Mouse (Mus musculus): ENCODE measurements around the gene Rgp1. TPM values are rescaled to one million over a fixed set of nuclear protein-coding genes. Genes with fewer than 3 reads are reported as not detected.
A peak's percentile ranks its signal among the peaks of the same experiment; 100 is the strongest.

The Rgp1 gene
- polyA plus RNA-seq, 1 experiment, result 41.2 TPM

GRCm38 (mm10) chr4:43604751-43605685 lies 26.5 kb downstream of the Rgp1 start:
- H3K4me3 ChIP-seq (ENCODE audit: insufficient read depth, low read depth, low read length), result no peak overlapping the region
- H3K27me3 ChIP-seq (replicated peaks; ENCODE audit: control insufficient read depth, insufficient read depth, low read length), result no peaks in the 10 kb centered on the region
- no peaks in the 10 kb centered on the region for H3K4me1 ChIP-seq (ENCODE audit: control insufficient read depth, insufficient read depth, low read length)
- no peaks in the 10 kb centered on the region for H3K36me3 ChIP-seq (ENCODE audit: control insufficient read depth, insufficient read depth, low read length)
- WGBS, result 67% methylated on average over 9 of the region's 9 CpGs
- no peak for TF ChIP-seq CTCF (conservative IDR thresholded peaks at IDR 0.05; ENCODE audit: insufficient read depth, insufficient read length, low read depth, low read length)
- TF ChIP-seq POLR2A (IDR thresholded peaks at IDR 0.05; ENCODE audit: low read depth, low read length), result no peak
- H3K27ac ChIP-seq (ENCODE audit: insufficient read depth, low read depth, low read length), result no peak overlapping the region
- no peak for DNase-seq

DNA sequence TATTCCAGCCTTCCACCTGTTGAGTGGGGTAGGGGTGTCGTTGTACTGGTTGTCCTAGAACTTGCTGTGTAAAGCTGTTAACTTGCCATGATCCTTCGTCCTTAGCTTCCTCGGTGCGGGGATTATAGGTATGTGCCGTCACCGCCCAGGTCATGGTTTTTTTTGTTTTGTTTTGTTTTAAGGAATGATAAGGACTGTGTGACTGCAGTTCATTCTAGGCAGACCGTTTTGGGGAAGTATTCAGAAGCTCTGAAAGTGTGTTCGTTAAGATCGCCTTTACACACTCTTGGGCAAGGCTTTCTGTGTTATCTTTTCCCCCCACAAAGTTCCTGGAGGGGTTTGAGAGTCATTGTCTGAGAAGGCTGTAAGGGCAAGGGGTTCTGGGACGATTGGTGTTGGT lies 34.0 kb downstream of the Rgp1 start:
- TF ChIP-seq POLR2A (IDR thresholded peaks at IDR 0.05; ENCODE audit: low read depth, low read length), result no peak
- DNase-seq, result no peak
- Histone ChIP-seq H3K36me3 (ENCODE audit: control insufficient read depth, insufficient read depth, low read length) (no peaks in the 10 kb centered on the region), H3K27me3 (replicated peaks; ENCODE audit: control insufficient read depth, insufficient read depth, low read length) (no peaks in the 10 kb centered on the region), H3K27ac (ENCODE audit: insufficient read depth, low read depth, low read length) (no peak overlapping the region), H3K4me1 (ENCODE audit: control insufficient read depth, insufficient read depth, low read length) (no peaks in the 10 kb centered on the region), H3K4me3 (ENCODE audit: insufficient read depth, low read depth, low read length) (no peak overlapping the region)
- WGBS, result 69% methylated on average over 10 of the region's 10 CpGs

DNA sequence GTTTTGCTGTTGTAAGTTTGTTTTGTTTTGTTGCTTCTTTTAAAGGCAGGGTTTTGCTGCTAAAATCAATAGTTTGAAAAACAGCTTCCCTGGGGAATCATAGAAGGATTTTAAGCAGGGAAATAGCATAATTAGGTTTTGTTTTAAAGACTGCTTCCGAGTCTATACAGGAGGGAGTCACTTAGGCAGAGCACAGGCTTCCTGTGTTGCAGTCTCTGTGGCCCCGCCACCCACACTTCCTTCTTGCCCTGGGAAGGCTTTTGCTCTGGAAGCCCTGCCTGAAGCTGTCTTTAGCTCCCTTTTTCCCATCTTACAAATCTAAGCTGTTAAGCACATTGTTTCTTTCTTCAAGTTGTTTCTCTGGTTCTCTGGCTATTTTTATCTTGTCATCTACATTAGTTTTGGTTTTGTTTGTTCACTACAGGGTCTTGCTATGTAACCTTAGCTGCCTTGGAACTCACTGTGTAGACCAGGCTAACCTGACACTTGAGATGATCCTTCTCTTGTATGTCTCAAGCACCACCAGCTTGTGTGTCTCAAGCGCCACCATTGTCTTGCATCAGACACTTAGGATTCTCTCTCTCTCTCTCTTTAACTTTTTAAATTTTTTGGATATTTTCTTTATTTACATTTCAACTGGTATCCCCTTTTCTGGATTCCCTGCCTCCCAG lies 34.7 kb downstream of the Rgp1 start:
- no peaks in the 10 kb centered on the region for H3K27me3 ChIP-seq (replicated peaks; ENCODE audit: control insufficient read depth, insufficient read depth, low read length)
- H3K4me1 ChIP-seq (ENCODE audit: control insufficient read depth, insufficient read depth, low read length), result no peaks in the 10 kb centered on the region
- no peaks in the 10 kb centered on the region for H3K36me3 ChIP-seq (ENCODE audit: control insufficient read depth, insufficient read depth, low read length)
- H3K27ac ChIP-seq (ENCODE audit: insufficient read depth, low read depth, low read length), result no peak overlapping the region
- WGBS, result 54% methylated on average over 3 of the region's 3 CpGs
- TF ChIP-seq POLR2A (IDR thresholded peaks at IDR 0.05; ENCODE audit: low read depth, low read length), result no peak
- no peak for TF ChIP-seq CTCF (conservative IDR thresholded peaks at IDR 0.05; ENCODE audit: insufficient read depth, insufficient read length, low read depth, low read length)
- DNase-seq, result peak; percentile 19
- no peak overlapping the region for H3K4me3 ChIP-seq (ENCODE audit: insufficient read depth, low read depth, low read length)

- Histone ChIP-seq H3K27me3 (replicated peaks; ENCODE audit: control insufficient read depth, insufficient read depth, low read length) (no peaks in the 10 kb centered on the region), H3K36me3 (ENCODE audit: control insufficient read depth, insufficient read depth, low read length) (no peaks in the 10 kb centered on the region), H3K4me3 (ENCODE audit: insufficient read depth, low read depth, low read length) (no peak overlapping the region), H3K27ac (ENCODE audit: insufficient read depth, low read depth, low read length) (no peak overlapping the region), H3K4me1 (ENCODE audit: control insufficient read depth, insufficient read depth, low read length) (no peaks in the 10 kb centered on the region)
- WGBS, result 81% methylated on average over 4 of the region's 4 CpGs
- no peak for DNase-seq
- TF ChIP-seq CTCF (conservative IDR thresholded peaks at IDR 0.05; ENCODE audit: insufficient read depth, insufficient read length, low read depth, low read length), result no peak
- no peak for TF ChIP-seq POLR2A (IDR thresholded peaks at IDR 0.05; ENCODE audit: low read depth, low read length)
Measured at GRCm38 (mm10) chr4:43620146-43620778, 41.7 kb downstream of the Rgp1 start.

DNA sequence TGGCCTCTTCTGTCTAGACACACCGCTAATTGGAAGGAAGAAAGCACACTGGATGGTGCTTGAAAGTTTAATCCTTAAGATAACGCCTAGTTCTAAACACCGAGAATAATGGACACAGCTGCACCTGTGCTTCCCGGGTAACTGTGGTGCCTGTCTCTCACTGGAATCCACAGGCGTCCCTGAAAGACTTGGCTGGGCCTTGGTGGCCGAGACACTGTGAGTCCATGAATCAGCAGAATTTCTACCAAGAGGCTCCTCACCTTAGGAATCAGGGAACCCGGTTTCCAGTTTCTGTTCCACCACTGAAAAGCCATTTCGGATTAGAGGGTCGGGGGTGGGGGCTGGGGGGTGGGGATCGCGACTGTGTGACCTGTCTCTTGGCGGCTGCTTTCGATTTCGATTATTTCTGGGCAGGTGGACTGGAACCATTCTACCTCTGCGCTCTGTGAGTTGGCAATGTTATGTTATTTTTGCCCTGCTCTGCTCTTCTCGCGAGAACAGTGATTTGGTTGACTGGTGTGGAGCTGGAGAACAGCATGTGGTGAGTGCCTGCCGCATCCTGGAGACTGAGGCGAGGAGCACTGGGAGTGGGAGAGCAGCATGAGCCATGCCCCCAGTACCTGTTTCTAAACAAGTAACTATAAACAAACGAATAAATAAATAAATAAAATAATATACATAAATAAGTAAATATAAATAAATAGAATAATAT lies 50.7 kb downstream of the Rgp1 start:
- 44% methylated on average over 20 of the region's 20 CpGs for WGBS
- Histone ChIP-seq H3K4me1 (ENCODE audit: control insufficient read depth, insufficient read depth, low read length) (no peaks in the 10 kb centered on the region; the same call in 1 of the 2 replicates), H3K27ac (ENCODE audit: insufficient read depth, low read depth, low read length) (no peak overlapping the region), H3K4me3 (ENCODE audit: insufficient read depth, low read depth, low read length) (no peak overlapping the region), H3K27me3 (replicated peaks; ENCODE audit: control insufficient read depth, insufficient read depth, low read length) (no peaks in the 10 kb centered on the region), H3K36me3 (ENCODE audit: control insufficient read depth, insufficient read depth, low read length) (no peaks in the 10 kb centered on the region)
- DNase-seq, result peak; percentile 41
- TF ChIP-seq POLR2A (IDR thresholded peaks at IDR 0.05; ENCODE audit: low read depth, low read length) (no peak), CTCF (conservative IDR thresholded peaks at IDR 0.05; ENCODE audit: insufficient read depth, insufficient read length, low read depth, low read length) (no peak; the same call in 1 of the 2 replicates)

- Histone ChIP-seq H3K4me3 (ENCODE audit: insufficient read depth, low read depth, low read length) (no peak overlapping the region), H3K36me3 (ENCODE audit: control insufficient read depth, insufficient read depth, low read length) (no peaks in the 10 kb centered on the region), H3K27ac (ENCODE audit: insufficient read depth, low read depth, low read length) (no peak overlapping the region), H3K4me1 (ENCODE audit: control insufficient read depth, insufficient read depth, low read length) (no peaks in the 10 kb centered on the region; the same call in 1 of the 2 replicates), H3K27me3 (replicated peaks; ENCODE audit: control insufficient read depth, insufficient read depth, low read length) (no peaks in the 10 kb centered on the region)
- peak; percentile 93 for DNase-seq
- WGBS, result 2% methylated on average over 5 of the region's 5 CpGs
- TF ChIP-seq POLR2A (IDR thresholded peaks at IDR 0.05; ENCODE audit: low read depth, low read length) (no peak), CTCF (conservative IDR thresholded peaks at IDR 0.05; ENCODE audit: insufficient read depth, insufficient read length, low read depth, low read length) (peak; percentile 78)
Measured at GRCm38 (mm10) chr4:43630030-43630581, 51.6 kb downstream of the Rgp1 start.
